In genomic region chr6:66932206-66932819, GRCm38 (mm10) we compare ENCODE assay signal across 17 mouse cellular contexts. TPM values are rescaled to one million over a fixed set of nuclear protein-coding genes. Genes with fewer than 3 reads are reported as not detected.
A peak's percentile ranks its signal among the peaks of the same experiment; 100 is the strongest.
DNase-seq lines count a peak whose midpoint lies in the region; ATAC-seq and TF ChIP-seq lines count a peak whose summit lies in the region.
"Had no signal": no experiment of that assay in that cellular context is flagged by ENCODE, and none has a peak within 500 bp of the region (broad histone marks: within the 10 kb centered on the region; RNA-seq: fewer than 3 reads in every experiment).

No protein-coding gene starts in this region.

- no peaks in the 10 kb centered on the region for H3K36me3 ChIP-seq in forebrain, embryonic 13.5 days (ENCODE audit: poor library complexity, severe bottlenecking)
- H3K36me3 ChIP-seq in forebrain, embryonic 12.5 days (replicated peaks) = no peaks in the 10 kb centered on the region
- no peaks in the 10 kb centered on the region for H3K36me3 ChIP-seq in neural tube, embryonic 15.5 days
- no peaks in the 10 kb centered on the region for H3K36me3 ChIP-seq in thymus, adult 2 months (ENCODE audit: control insufficient read depth, insufficient read depth, low read length)
- H3K36me3 ChIP-seq: kidney, embryonic 15.5 days had no signal

- H3K4me1 ChIP-seq in forebrain, embryonic 13.5 days = no peaks in the 10 kb centered on the region
- H3K4me1 ChIP-seq in forebrain, embryonic 12.5 days = no peaks in the 10 kb centered on the region
- H3K4me1 ChIP-seq in neural tube, embryonic 15.5 days = peaks cover 8% of the 10 kb centered on the region; the same call in 1 of the 2 replicates
- H3K4me1 ChIP-seq in thymus, adult 2 months (replicated peaks; ENCODE audit: control insufficient read depth, insufficient read depth, low read length) = peaks cover 2% of the 10 kb centered on the region

- no peak overlapping the region for H3K4me2 ChIP-seq in forebrain, embryonic 13.5 days
- no peak overlapping the region for H3K4me2 ChIP-seq in forebrain, embryonic 12.5 days
- no peak overlapping the region for H3K4me2 ChIP-seq in neural tube, embryonic 15.5 days
- H3K4me2 ChIP-seq: heart, embryonic 11.5 days; kidney, embryonic 15.5 days; lung, embryonic 14.5 days had no signal

- 58% methylated on average over 4 of the region's 4 CpGs for WGBS in forebrain, embryonic 13.5 days
- 77% methylated on average over 4 of the region's 4 CpGs for WGBS in forebrain, embryonic 12.5 days
- WGBS in neural tube, embryonic 15.5 days = 59% methylated on average over 4 of the region's 4 CpGs
- 69% methylated on average over 4 of the region's 4 CpGs for WGBS in thymus, adult 2 months

- no peak for TF ChIP-seq CTCF in thymus, adult 2 months (IDR thresholded peaks at IDR 0.05; ENCODE audit: borderline replicate concordance, control insufficient read depth, extremely low read depth, insufficient read depth, low read length, poor library complexity)

- H3K9ac ChIP-seq in forebrain, embryonic 13.5 days = no peak overlapping the region
- no peak overlapping the region for H3K9ac ChIP-seq in forebrain, embryonic 12.5 days
- H3K9ac ChIP-seq in neural tube, embryonic 15.5 days (replicated peaks) = no peak overlapping the region
- H3K9ac ChIP-seq: kidney, embryonic 15.5 days; lung, embryonic 14.5 days had no signal

- no peaks in the 10 kb centered on the region for H3K9me3 ChIP-seq in forebrain, embryonic 13.5 days (replicated peaks)
- no peaks in the 10 kb centered on the region for H3K9me3 ChIP-seq in forebrain, embryonic 12.5 days
- H3K9me3 ChIP-seq in neural tube, embryonic 15.5 days (replicated peaks) = no peaks in the 10 kb centered on the region
- H3K9me3 ChIP-seq: kidney, embryonic 15.5 days had no signal

- H3K27me3 ChIP-seq in forebrain, embryonic 13.5 days = no peaks in the 10 kb centered on the region
- no peaks in the 10 kb centered on the region for H3K27me3 ChIP-seq in forebrain, embryonic 12.5 days
- no peaks in the 10 kb centered on the region for H3K27me3 ChIP-seq in neural tube, embryonic 15.5 days (replicated peaks)
- H3K27me3 ChIP-seq in thymus, adult 2 months (ENCODE audit: control insufficient read depth, insufficient read depth, low read length) = no peaks in the 10 kb centered on the region
- H3K27me3 ChIP-seq: kidney, embryonic 15.5 days had no signal

- no peak for TF ChIP-seq POLR2A in thymus, adult 2 months (IDR thresholded peaks at IDR 0.05; ENCODE audit: control insufficient read depth, extremely low read depth, insufficient read depth, low read length, poor library complexity)

- H3K4me3 ChIP-seq in forebrain, embryonic 13.5 days = no peak overlapping the region
- H3K4me3 ChIP-seq in forebrain, embryonic 12.5 days (replicated peaks) = no peak overlapping the region
- H3K4me3 ChIP-seq in neural tube, embryonic 15.5 days (replicated peaks) = no peak overlapping the region
- no peak overlapping the region for H3K4me3 ChIP-seq in thymus, adult 2 months (ENCODE audit: control insufficient read depth, insufficient read depth, low read length)
- H3K4me3 ChIP-seq: kidney, embryonic 15.5 days; left cerebral cortex, adult 2 months; myocyte had no signal

- H3K27ac ChIP-seq in forebrain, embryonic 13.5 days = no peak overlapping the region
- no peak overlapping the region for H3K27ac ChIP-seq in forebrain, embryonic 12.5 days
- H3K27ac ChIP-seq in neural tube, embryonic 15.5 days (replicated peaks) = 0 out of 2 replicates have a peak overlapping the region, but pooled peaks have one; percentile 18
- H3K27ac ChIP-seq in thymus, adult 2 months (ENCODE audit: control insufficient read depth, insufficient read depth, low read length) = no peak overlapping the region
- H3K27ac ChIP-seq: kidney, embryonic 15.5 days had no signal

- DNase-seq in layer of hippocampus, adult 8-10 months (ENCODE audit: low spot score in 2 of 2) = peak; percentile 26
- no peak for DNase-seq in layer of hippocampus, adult 9-10 months (ENCODE audit: low spot score)
- DNase-seq in right cerebral cortex, postnatal 10 days (ENCODE audit: low spot score in 2 of 2) = peak; percentile 50 to 70
- DNase-seq in right cerebral cortex, postnatal 25 days = no peak
- DNase-seq in thymus, adult 2 months = no peak
- DNase-seq: cerebellum, adult 9-10 months; gastrocnemius, postnatal 25 days; heart, postnatal 4 days; lung, embryonic 14.5 days; thymus, postnatal 14 days had no signal

- ATAC-seq in forebrain, embryonic 13.5 days = 0 out of 2 replicates have a peak, but pooled peaks have one; percentile 45
- no peak for ATAC-seq in forebrain, embryonic 12.5 days (ENCODE audit: low FRiP score)
- ATAC-seq in neural tube, embryonic 15.5 days (ENCODE audit: low FRiP score) = peak; percentile 79

RNA-seq across cellular contexts. Expression of gene Gng12, which starts 36.1 kb away (rescaled TPM):
- polyA plus RNA-seq in forebrain, embryonic 13.5 days (2015; fragmentation: Nextera tagmentation; extraction: Ambion mirVana) = 21.7 and 22.4 TPM in 2 replicates
- polyA plus RNA-seq in forebrain, embryonic 12.5 days (2016; fragmentation: Nextera tagmentation; extraction: Ambion mirVana) = 31.8 and 34.4 TPM in 2 replicates
- total RNA-seq in layer of hippocampus, adult 8-10 months (2022) = 10 to 100 TPM; 56.7 to 75.5 (median 67.9) TPM
- polyA plus RNA-seq in neural tube, embryonic 15.5 days (2015; fragmentation: Nextera tagmentation; extraction: Ambion mirVana) = 65.9 and 75.1 TPM in 2 replicates
- 8.0 and 10.8 TPM in 2 replicates for polyA plus RNA-seq in thymus, adult 2 months (2012; rRNA removed)

Comparison
In these comparisons a context has a peak if more than half of its experiments do, and no peak if none do; other contexts are left out.
1. DNase-seq: peak in layer of hippocampus, adult 8-10 months (2 of 2) and right cerebral cortex, postnatal 10 days (2 of 2); none in layer of hippocampus, adult 9-10 months (single experiment), right cerebral cortex, postnatal 25 days (single experiment) and thymus, adult 2 months (single experiment).